Mouse (Mus musculus) CD4-positive naive resting alpha-beta T cell, adult 57 days (primary cell): ENCODE measurements around the gene Vmn2r114. TPM values are rescaled to one million over a fixed set of nuclear protein-coding genes. Genes with fewer than 3 reads are reported as not detected.

Experiments used
- total RNA-seq: library from RNA; stranded (reverse); gene quantifications from one replicate; pipeline ENCODE4 v1.2.4, GENCODE M21; 2023

Gene Vmn2r114
- total RNA-seq = not detected

GRCm38 (mm10) chr17:23312437-23312836, at the start of gene Vmn2r114:
Gene Vmn2r114 (minus strand): TSS chr17:23312537.

GRCm38 (mm10) chr17:23343441-23343840, 31.1 kb upstream of the Vmn2r114 start, which contains the start of gene Vmn2r115:
Gene Vmn2r115 (plus strand): TSS chr17:23343741.

Other genes with a start within 250 kb of the Vmn2r114 start
- 3.5 TPM for gene Zfp40, start 119.3 kb downstream of the Vmn2r114 start, total RNA-seq
- gene Vmn2r115, start 31.2 kb upstream of the Vmn2r114 start, total RNA-seq = not detected
- not detected for gene Vmn2r116, start 72.1 kb upstream of the Vmn2r114 start, total RNA-seq
- gene Vmn2r117, start 167.2 kb upstream of the Vmn2r114 start, total RNA-seq = not detected